In genomic region chr1:59603893-59604292, GRCm38 (mm10) we compare ENCODE assay signal across 8 mouse cellular contexts.
DNase-seq lines count a peak whose midpoint lies in the region; ATAC-seq and TF ChIP-seq lines count a peak whose summit lies in the region.

No protein-coding gene starts in this region.

- WGBS in thymus, adult 2 months = 82% methylated on average over 11 of the region's 11 CpGs
- 31% methylated on average over 11 of the region's 11 CpGs for WGBS in liver, embryonic 13.5 days (ENCODE audit: insufficient replicate concordance)

- ATAC-seq in liver, embryonic 13.5 days (ENCODE audit: low read depth) = no peak

- no peak for TF ChIP-seq POLR2A in thymus, adult 2 months (IDR thresholded peaks at IDR 0.05; ENCODE audit: control insufficient read depth, extremely low read depth, insufficient read depth, low read length, poor library complexity)

- no peak overlapping the region for H3K9ac ChIP-seq in liver, embryonic 13.5 days

- no peaks in the 10 kb centered on the region for H3K9me3 ChIP-seq in liver, embryonic 13.5 days (replicated peaks)

- no peak overlapping the region for H3K4me3 ChIP-seq in thymus, adult 2 months (ENCODE audit: control insufficient read depth, insufficient read depth, low read length)
- H3K4me3 ChIP-seq in liver, embryonic 13.5 days (replicated peaks) = no peak overlapping the region

- no peaks in the 10 kb centered on the region for H3K36me3 ChIP-seq in thymus, adult 2 months (ENCODE audit: control insufficient read depth, insufficient read depth, low read length)
- no peaks in the 10 kb centered on the region for H3K36me3 ChIP-seq in liver, embryonic 13.5 days

- TF ChIP-seq CTCF in thymus, adult 2 months (IDR thresholded peaks at IDR 0.05; ENCODE audit: borderline replicate concordance, control insufficient read depth, extremely low read depth, insufficient read depth, low read length, poor library complexity) = no peak

- H3K4me2 ChIP-seq in liver, embryonic 13.5 days = 0 out of 2 replicates have a peak overlapping the region, but pooled peaks have one; percentile 8

- no peak overlapping the region for H3K27ac ChIP-seq in thymus, adult 2 months (ENCODE audit: control insufficient read depth, insufficient read depth, low read length)
- H3K27ac ChIP-seq in liver, embryonic 13.5 days = no peak overlapping the region

- intact Hi-C loops in gastrocnemius, postnatal 14 days (cut with DNase I; ENCODE audit: low total_unique reads) = no loop called here

- peak; percentile 25 for DNase-seq in gastrocnemius, postnatal 14 days
- DNase-seq in gastrocnemius, postnatal 4 days (ENCODE audit: low spot score in 2 of 2) = no peak
- DNase-seq in thymus, postnatal 4 days = peak; percentile 53
- no peak for DNase-seq in thymus, adult 2 months
- DNase-seq in liver, embryonic 13.5 days = no peak
- DNase-seq in urinary bladder, adult 2 months (ENCODE audit: low spot score) = no peak
- no peak for DNase-seq in urinary bladder, postnatal 25 days (ENCODE audit: low spot score)
- DNase-seq in testis, postnatal 14 days (ENCODE audit: low spot score) = no peak

- no peaks in the 10 kb centered on the region for H3K27me3 ChIP-seq in thymus, adult 2 months (ENCODE audit: control insufficient read depth, insufficient read depth, low read length)
- peaks cover 3% of the 10 kb centered on the region; the same call in 1 of the 2 replicates for H3K27me3 ChIP-seq in liver, embryonic 13.5 days

- H3K4me1 ChIP-seq in thymus, adult 2 months (replicated peaks; ENCODE audit: control insufficient read depth, insufficient read depth, low read length) = peaks cover 35% of the 10 kb centered on the region
- no peaks in the 10 kb centered on the region; the same call in 1 of the 2 replicates for H3K4me1 ChIP-seq in liver, embryonic 13.5 days (replicated peaks)

Comparison
In these comparisons a context has a peak if more than half of its experiments do, and no peak if none do; other contexts are left out.
1. DNase-seq: peak in gastrocnemius, postnatal 14 days (single experiment) and thymus, postnatal 4 days (single experiment); none in gastrocnemius, postnatal 4 days (0 of 2), thymus, adult 2 months (single experiment), liver, embryonic 13.5 days (single experiment), urinary bladder, adult 2 months (single experiment), urinary bladder, postnatal 25 days (single experiment) and testis, postnatal 14 days (single experiment).